Mouse (Mus musculus) heart, embryonic 12.5 days (tissue): ENCODE measurements around the gene Anp32b. TPM values are rescaled to one million over a fixed set of nuclear protein-coding genes. Genes with fewer than 3 reads are reported as not detected.
A peak's percentile ranks its signal among the peaks of the same experiment; 100 is the strongest.

Source experiments
- ATAC-seq: fragments of 200-750 bp; cut with Nextera tagmentation; 2 replicates; pipeline ENCODE4 v1.8.0; 2017; ENCODE audit warnings: moderate TSS enrichment, moderate library complexity; ENCODE audit not compliant: insufficient number of reproducible peaks, low FRiP score
- H3K27ac ChIP-seq: fragments of 300-500 bp; sonication (generic); 2 replicates; pipeline ENCODE4 v1.5.1; 2016; ENCODE audit warnings: mild to moderate bottlenecking, moderate library complexity; ENCODE audit not compliant: poor library complexity, severe bottlenecking
- H3K27me3 ChIP-seq: fragments of 300-500 bp; sonication (generic); replicated peaks from 2 replicates; pipeline ENCODE4 v1.6.1; 2016; ENCODE audit warnings: mild to moderate bottlenecking, moderate library complexity
- H3K36me3 ChIP-seq: fragments of 300-500 bp; sonication (generic); 2 replicates; pipeline ENCODE4 v1.6.1; 2016; ENCODE audit warnings: mild to moderate bottlenecking, moderate library complexity
- H3K4me1 ChIP-seq: fragments of 300-500 bp; sonication (generic); replicated peaks from 2 replicates; pipeline ENCODE4 v1.6.1; 2016; ENCODE audit warnings: mild to moderate bottlenecking
- H3K4me2 ChIP-seq: fragments of 300-500 bp; sonication (generic); 2 replicates; pipeline ENCODE4 v1.6.1; 2016; ENCODE audit warnings: mild to moderate bottlenecking, moderate library complexity
- H3K4me3 ChIP-seq: fragments of 300-500 bp; sonication (generic); 2 replicates; pipeline ENCODE4 v1.5.1; 2016; ENCODE audit warnings: mild to moderate bottlenecking
- H3K9ac ChIP-seq: fragments of 300-500 bp; sonication (generic); 2 replicates; pipeline ENCODE4 v1.6.1; 2016; ENCODE audit warnings: mild to moderate bottlenecking, moderate library complexity
- H3K9me3 ChIP-seq: fragments of 300-500 bp; sonication (generic); replicated peaks from 2 replicates; pipeline ENCODE4 v1.6.1; 2016; ENCODE audit warnings: mild to moderate bottlenecking, moderate library complexity
- WGBS: fragments of 180-500 bp; shearing (Covaris S2); methylation state at CpG from one replicate; pipeline ENCODE4 v1.1.7; 2016; 5-methylcytosine and 5-hydroxymethylcytosine counted together
- polyA plus RNA-seq: library from polyadenylated mRNA; unstranded; fragments of >200 nt; fragmentation: Nextera tagmentation; extraction: Ambion mirVana; gene quantifications from 2 replicates; pipeline ENCODE4 v1.2.1, GENCODE M21; 2016

Anp32b gene
- polyA plus RNA-seq, 1 experiment from 2014 or later: 214 TPM

GRCm38 (mm10) chr4:46452855-46453719, 2.4 kb downstream of the Anp32b start:
- ATAC-seq: no peak
- WGBS: 37% methylated on average over 13 of the region's 13 CpGs

DNA sequence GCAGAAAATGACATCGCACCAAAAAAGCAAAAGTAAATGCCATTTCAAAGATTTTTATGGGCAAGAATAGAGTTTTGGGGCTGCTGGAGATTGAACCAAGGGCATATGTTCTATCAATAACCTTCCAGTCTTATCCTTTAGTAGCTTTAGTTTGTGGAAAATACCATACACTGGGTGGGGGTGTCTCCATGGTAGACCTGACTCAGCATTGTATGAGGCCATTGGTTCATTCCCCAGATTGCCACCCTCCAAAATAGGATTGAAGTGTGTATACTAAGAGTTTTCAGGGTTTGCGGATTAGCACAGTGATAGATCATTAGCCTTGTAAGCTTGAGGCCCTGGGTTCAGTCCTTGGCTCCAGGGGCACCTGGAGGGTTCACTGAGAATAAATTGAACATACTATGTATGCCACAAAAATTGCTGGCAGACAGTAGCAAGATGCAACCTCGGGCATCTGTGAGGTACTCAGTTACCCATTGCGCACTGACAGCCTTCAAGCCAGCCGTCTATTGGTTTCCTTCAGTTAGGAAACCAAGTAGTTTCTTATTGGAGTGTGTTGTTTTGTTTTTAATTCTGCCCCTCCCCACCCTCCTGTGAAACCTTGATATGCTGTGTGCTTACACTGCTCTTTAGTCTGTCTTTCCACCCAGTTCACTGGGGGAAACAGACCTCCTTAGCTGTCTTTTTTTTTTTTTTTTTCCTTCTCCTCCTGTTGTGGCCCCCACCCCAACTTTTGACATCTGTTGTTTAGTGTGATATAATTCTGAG, 3.6 kb downstream of the Anp32b start:
- Histone ChIP-seq H3K36me3 (peaks cover 5% of the 10 kb centered on the region; the same call in 1 of the 2 replicates), H3K4me1 (peaks cover 59% of the 10 kb centered on the region), H3K9ac (peak overlapping the region; percentile 35; the same call in 1 of the 2 replicates), H3K27me3 (no peaks in the 10 kb centered on the region), H3K4me2 (peak overlapping the region; percentile 84), H3K27ac (peak overlapping the region; percentile 23; the same call in 1 of the 2 replicates), H3K9me3 (no peaks in the 10 kb centered on the region), H3K4me3 (peak overlapping the region; percentile 12; the same call in 1 of the 2 replicates)
- ATAC-seq: no peak
- 66% methylated on average over 5 of the region's 5 CpGs for WGBS

More at GRCm38 (mm10) chr4:46452855-46453719, 2.4 kb downstream of the Anp32b start:
- Histone ChIP-seq H3K27ac (peak overlapping the region; percentile 100), H3K36me3 (peaks cover 5% of the 10 kb centered on the region; the same call in 1 of the 2 replicates), H3K4me3 (peak overlapping the region; percentile 98), H3K4me2 (peak overlapping the region; percentile 84), H3K9me3 (no peaks in the 10 kb centered on the region), H3K9ac (peak overlapping the region; percentile 99), H3K27me3 (no peaks in the 10 kb centered on the region), H3K4me1 (peaks cover 59% of the 10 kb centered on the region)

- 85% methylated on average over 4 of the region's 4 CpGs for WGBS
- no peak overlapping the region for H3K9ac ChIP-seq
Measured at GRCm38 (mm10) chr4:46456762-46457161, 6.1 kb downstream of the Anp32b start.

GRCm38 (mm10) chr4:46457186-46457585, 6.5 kb downstream of the Anp32b start:
- H3K4me2 ChIP-seq: no peak overlapping the region
- no peak overlapping the region for H3K9ac ChIP-seq
- no peaks in the 10 kb centered on the region for H3K9me3 ChIP-seq
- no peak overlapping the region for H3K27ac ChIP-seq
- H3K36me3 ChIP-seq: peaks cover 24% of the 10 kb centered on the region
- no peak for ATAC-seq
- WGBS: 85% methylated on average over 3 of the region's 3 CpGs
- H3K4me3 ChIP-seq: no peak overlapping the region
- peaks cover 67% of the 10 kb centered on the region for H3K4me1 ChIP-seq
- H3K27me3 ChIP-seq: no peaks in the 10 kb centered on the region

More at GRCm38 (mm10) chr4:46456762-46457161, 6.1 kb downstream of the Anp32b start:
- Histone ChIP-seq H3K4me2 (no peak overlapping the region), H3K4me1 (peaks cover 66% of the 10 kb centered on the region), H3K27ac (no peak overlapping the region), H3K36me3 (peaks cover 23% of the 10 kb centered on the region), H3K9me3 (no peaks in the 10 kb centered on the region), H3K27me3 (no peaks in the 10 kb centered on the region), H3K4me3 (no peak overlapping the region)
- ATAC-seq: no peak

DNA sequence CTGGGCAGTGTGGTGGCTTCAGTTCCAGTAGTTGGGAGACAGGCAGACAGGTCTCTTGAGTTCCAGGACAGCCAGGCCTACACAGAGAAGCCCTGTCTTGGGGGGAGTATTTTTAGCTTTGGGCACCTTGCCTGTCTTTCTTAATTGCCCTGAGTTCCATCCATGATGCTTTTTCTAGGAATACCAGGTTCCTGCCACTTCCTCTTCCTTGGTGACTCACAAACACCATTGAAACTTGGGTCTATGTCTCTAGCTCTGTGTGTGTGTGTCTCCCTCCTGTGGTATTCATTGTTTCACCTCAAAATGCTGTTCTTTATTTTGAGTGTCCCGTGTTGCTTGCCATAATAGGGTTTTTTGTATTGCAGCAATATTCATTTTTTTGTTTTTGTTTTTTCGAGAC, 7.7 kb downstream of the Anp32b start:
- H3K9ac ChIP-seq: no peak overlapping the region
- H3K27ac ChIP-seq: 0 out of 2 replicates have a peak overlapping the region, but pooled peaks have one; percentile 14
- H3K4me1 ChIP-seq: peaks cover 65% of the 10 kb centered on the region
- no peak overlapping the region for H3K4me3 ChIP-seq
- no peaks in the 10 kb centered on the region for H3K9me3 ChIP-seq
- peaks cover 36% of the 10 kb centered on the region for H3K36me3 ChIP-seq
- no peak overlapping the region for H3K4me2 ChIP-seq
- no peaks in the 10 kb centered on the region for H3K27me3 ChIP-seq
- no peak for ATAC-seq
- WGBS: 91% methylated on average over 2 of the region's 2 CpGs

DNA sequence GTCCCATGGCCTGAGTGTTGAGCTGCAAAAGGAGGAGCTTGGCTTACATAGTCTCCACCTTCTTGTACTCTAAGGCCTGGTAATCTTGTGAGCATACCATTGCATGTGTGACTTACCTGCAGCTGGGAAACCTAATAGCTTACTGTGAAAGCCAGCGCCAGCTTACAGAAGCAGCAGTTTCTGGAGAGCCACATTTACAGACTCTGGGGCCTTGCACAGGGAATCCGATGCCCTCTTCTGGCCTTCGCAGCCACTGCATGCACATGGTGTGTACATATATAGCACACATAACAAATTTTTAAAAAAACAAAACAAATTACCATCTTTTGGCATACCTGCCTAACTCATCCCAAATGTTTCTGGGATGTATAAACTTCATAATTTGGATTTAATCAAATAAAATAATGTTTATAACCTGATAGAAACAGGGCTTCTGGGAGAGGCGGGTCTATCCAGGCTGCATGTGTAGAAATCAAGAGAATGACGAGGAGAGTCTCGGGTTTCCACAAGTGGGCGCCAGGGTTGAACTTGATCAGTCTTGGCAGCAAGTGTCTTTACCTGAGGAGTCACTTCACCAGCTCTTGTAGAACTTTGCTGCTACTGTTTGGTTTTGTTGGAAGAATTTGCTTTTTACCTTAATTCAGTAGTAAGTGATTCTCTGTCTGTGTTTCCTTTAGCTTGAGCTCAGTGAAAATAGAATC, 12.6 kb downstream of the Anp32b start:
- H3K27ac ChIP-seq: no peak overlapping the region
- WGBS: 84% methylated on average over 7 of the region's 7 CpGs
- ATAC-seq: peak; percentile 29; the same call in 1 of the 2 replicates
- H3K9me3 ChIP-seq: no peaks in the 10 kb centered on the region
- H3K9ac ChIP-seq: no peak overlapping the region
- no peak overlapping the region for H3K4me2 ChIP-seq
- peaks cover 76% of the 10 kb centered on the region for H3K36me3 ChIP-seq
- H3K4me3 ChIP-seq: no peak overlapping the region
- no peaks in the 10 kb centered on the region for H3K27me3 ChIP-seq
- peaks cover 22% of the 10 kb centered on the region for H3K4me1 ChIP-seq

GRCm38 (mm10) chr4:46465740-46466139, 15.0 kb downstream of the Anp32b start:
- Histone ChIP-seq H3K9ac (no peak overlapping the region), H3K9me3 (no peaks in the 10 kb centered on the region), H3K36me3 (peaks cover 91% of the 10 kb centered on the region), H3K4me3 (no peak overlapping the region), H3K4me2 (no peak overlapping the region), H3K27ac (no peak overlapping the region), H3K4me1 (peaks cover 13% of the 10 kb centered on the region), H3K27me3 (no peaks in the 10 kb centered on the region)
- 90% methylated on average over 3 of the region's 3 CpGs for WGBS
- ATAC-seq: no peak

DNA sequence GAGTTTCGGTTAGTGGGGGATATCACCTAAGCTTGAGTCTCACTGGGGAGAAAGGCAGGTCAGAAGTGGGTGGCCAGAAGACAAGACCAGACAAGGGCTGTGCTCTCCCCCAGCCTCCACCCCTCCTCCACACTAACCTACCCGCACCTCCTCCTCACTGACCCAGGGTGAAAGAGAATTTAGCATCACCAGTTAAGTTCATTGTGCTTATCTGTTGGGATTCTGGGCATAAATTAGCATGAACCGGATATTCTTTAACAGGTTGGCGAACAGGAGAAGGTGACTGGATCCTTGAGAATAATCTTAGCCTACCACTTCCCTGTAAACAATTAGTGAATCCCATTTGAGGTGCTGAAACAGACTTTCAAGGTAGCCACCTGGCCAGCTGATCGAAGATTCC, 24.4 kb downstream of the Anp32b start:
- peaks cover 76% of the 10 kb centered on the region for H3K36me3 ChIP-seq

DNA sequence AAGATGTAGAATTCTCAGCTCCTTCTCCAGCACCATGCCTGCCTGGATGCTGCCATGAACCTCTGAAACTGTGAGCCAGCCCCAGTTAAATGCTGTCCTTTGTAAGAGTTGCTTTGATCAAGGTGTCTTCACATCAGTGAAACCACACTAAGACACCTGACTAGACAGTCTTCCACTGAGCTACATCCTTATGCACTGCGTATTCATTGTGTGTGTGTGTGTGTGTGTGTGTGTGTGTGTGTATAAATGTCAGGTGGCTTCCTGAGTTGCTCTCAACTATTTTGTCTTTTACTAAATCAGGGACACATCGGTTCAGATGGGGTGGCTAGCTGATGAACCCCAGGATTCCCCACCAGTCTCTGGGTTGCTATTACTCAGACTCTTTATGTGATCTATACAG, 28.4 kb downstream of the Anp32b start:
- H3K4me2 ChIP-seq: no peak overlapping the region
- H3K9ac ChIP-seq: no peak overlapping the region
- H3K27me3 ChIP-seq: no peaks in the 10 kb centered on the region
- no peak for ATAC-seq
- 95% methylated on average over 2 of the region's 2 CpGs for WGBS
- no peaks in the 10 kb centered on the region for H3K4me1 ChIP-seq
- H3K27ac ChIP-seq: no peak overlapping the region
- H3K9me3 ChIP-seq: no peaks in the 10 kb centered on the region
- H3K4me3 ChIP-seq: no peak overlapping the region
- H3K36me3 ChIP-seq: peaks cover 41% of the 10 kb centered on the region

More for the DNA sequence above, 24.4 kb downstream of the Anp32b start:
- Histone ChIP-seq H3K9ac (no peak overlapping the region), H3K9me3 (no peaks in the 10 kb centered on the region), H3K4me2 (no peak overlapping the region), H3K4me3 (no peak overlapping the region), H3K4me1 (no peaks in the 10 kb centered on the region), H3K27ac (no peak overlapping the region), H3K27me3 (no peaks in the 10 kb centered on the region)
- no peak for ATAC-seq
- 90% methylated on average over 5 of the region's 5 CpGs for WGBS

GRCm38 (mm10) chr4:46485696-46486417, 35.2 kb downstream of the Anp32b start:
- Histone ChIP-seq H3K27ac (peak overlapping the region; percentile 45; the same call in 1 of the 2 replicates), H3K36me3 (no peaks in the 10 kb centered on the region), H3K27me3 (no peaks in the 10 kb centered on the region), H3K4me1 (peaks cover 18% of the 10 kb centered on the region), H3K4me2 (peak overlapping the region; percentile 27), H3K9me3 (no peaks in the 10 kb centered on the region), H3K9ac (no peak overlapping the region), H3K4me3 (no peak overlapping the region)
- no peak; the same call in 1 of the 2 replicates for ATAC-seq
- 32% methylated on average over 14 of the region's 14 CpGs for WGBS
